Mouse (Mus musculus): ENCODE data around the gene Timp4. TPM values are rescaled to one million over a fixed set of nuclear protein-coding genes. Genes with fewer than 3 reads are reported as not detected.
A peak's percentile ranks its signal among the peaks of the same experiment; 100 is the strongest.
"Not testable (repeated sequence)": the region's sequence is repeated elsewhere in the genome, so short reads cannot be mapped to it uniquely, and the experiment has no call there.

The Timp4 gene
- polyA plus RNA-seq, 1 experiment, result 151 TPM

DNA sequence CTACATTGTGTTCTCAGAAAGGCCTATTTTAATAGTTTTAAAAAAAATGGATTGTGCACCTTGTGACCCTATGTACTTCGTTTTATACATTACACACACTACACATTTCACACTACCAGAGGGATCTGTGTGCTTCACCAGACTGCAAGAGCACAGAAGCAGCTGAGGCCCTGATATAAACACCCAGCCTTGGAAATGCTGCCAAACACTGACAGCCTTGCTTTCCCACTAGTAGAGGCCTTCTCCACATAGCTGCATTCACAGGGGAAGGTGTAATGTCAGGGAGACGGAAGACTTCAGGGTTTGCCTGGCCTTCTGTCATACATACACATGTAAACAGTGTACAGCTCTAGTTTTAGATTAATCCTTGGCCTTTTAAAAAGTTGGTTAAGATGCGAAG, 3.2 kb upstream of the Timp4 start:
- DNase-seq (ENCODE audit: low read depth), result no peak

DNA sequence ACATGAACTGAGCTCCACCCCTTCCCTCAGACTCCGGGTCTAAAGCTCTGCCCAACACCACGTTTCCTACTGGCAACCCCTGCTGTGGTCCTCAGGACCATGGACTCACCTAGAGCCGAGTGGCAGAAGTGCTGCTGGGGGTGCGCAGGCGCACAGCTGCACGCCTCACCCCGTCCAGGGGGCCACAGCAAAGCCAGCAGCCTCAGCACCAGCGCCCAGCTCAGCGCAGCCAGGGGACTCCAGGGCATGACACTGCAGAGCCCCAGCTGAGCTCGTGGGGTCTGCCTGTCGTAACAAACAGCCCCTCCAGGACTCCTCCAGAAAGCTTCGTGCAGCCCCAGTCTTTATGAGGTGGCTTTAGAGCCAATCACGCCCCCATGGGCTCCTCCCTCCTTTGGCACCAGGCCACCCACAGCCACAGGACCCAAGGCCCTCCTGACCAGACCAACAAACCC, 447 bp downstream of the Timp4 start:
- no peak for DNase-seq (ENCODE audit: low read depth)

DNA sequence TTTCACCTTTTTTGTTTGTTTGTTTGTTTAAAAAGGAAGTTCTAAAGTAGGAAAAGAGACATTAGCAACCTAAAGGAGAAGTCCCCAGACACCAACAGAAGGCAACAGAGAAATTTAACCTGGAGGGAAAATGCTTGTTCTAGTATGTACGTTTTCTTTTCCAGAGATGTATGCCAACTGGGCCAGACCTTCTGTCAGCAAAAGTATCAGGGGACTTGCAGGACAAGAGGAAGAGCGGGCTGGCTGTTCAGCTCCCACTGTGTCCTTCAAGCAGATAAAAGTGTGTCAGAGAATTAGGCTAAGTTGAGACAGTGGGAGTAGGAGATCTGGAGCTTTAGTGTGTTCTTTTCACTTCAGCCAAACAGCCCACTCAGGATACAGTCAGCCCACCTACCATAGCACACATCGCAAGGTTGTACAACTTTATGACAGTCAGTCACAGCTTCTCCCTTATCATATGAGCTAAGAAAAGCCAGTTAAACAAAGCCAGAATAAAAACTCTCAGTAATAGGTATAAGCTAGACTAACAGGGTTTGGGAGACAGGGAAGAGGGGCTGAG, 6.4 kb downstream of the Timp4 start:
- DNase-seq (ENCODE audit: low read depth), result no peak

DNA sequence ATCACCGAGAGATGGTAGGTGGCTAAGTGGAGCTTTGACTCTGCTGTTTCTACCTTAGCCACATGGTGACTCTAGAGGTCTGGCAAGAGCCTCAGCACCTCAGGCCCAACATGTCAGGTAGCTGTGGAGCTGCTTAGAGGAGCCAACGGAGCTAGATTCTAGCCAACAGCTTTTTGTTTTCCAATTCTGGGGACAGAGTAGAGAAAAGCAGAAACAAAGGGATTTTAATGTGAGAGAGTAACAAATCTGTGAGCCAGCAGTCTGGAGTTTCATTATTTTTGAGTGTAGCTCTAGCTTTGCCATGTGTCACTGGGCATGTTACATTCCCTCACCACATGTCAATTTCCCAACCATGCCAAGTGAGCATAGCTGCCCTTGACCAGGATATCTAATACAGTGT, 7.8 kb downstream of the Timp4 start:
- DNase-seq (ENCODE audit: low read depth), result no peak

DNA sequence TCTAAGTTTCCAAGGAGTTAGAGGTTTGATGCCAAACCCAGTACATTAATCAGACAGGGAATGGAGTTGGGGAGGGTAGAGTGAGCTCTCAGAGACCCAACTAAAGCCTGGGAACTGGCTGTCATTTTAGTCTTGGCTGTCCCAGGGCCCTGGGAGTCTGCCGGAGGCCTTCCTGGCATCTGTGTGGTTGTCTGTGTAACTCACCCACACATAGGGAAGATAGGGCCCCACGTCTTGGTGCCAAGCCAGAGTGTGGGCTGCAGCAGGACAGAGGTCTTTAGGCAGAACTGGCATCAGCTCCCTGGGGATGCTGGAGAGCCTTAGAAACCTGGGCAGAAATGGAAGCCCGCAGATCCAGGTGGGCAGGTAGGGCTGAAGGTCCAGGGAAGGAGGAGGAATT, 10.1 kb downstream of the Timp4 start:
- no peak for DNase-seq (ENCODE audit: low read depth)

DNA sequence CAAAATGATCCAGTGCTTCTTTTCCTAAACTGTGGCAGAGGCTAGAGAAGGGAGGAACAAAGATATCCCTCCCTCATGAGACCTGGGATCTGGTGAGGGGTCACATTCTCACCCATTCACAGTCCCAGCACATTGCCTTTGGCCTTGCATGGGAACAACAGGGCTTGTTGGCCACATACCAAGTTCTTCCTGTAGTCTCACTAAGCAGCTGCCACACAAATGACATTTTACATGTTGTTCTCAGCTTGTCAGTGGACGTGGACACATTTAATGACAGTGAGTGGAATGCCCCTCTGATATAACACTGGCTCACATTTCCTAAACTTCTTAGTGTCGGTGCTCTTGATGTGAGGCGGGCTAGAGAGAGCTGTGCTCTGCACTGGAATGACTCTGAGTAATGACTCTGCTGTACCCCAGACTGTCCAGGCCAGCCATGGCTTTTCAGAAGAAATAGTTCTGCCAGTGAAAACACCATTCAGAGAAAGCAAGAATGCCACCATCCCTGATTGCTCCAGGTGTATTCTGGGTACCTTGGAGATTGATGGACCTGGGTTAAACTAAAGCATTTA, 10.8 kb downstream of the Timp4 start:
- DNase-seq (ENCODE audit: low read depth), result no peak

DNA sequence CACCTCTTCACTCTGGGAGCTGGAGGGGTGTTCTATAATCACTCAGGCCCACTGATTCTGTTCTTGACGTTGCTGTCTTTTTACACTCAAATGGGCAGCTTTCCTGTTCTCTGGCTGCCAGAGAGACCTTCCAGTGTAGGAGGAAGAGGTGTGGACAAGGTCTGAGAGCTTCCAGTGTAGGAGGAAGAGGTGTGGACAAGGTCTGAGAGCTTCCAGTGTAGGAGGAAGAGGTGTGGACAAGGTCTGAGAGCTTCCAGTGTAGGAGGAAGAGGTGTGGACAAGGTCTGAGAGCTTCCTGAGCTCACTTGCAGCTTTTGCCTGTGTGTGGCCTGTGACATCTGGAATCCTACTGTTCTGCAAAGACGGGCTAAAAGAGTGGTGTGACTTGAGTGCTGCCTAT, 11.6 kb downstream of the Timp4 start:
- not testable (repeated sequence) for DNase-seq (ENCODE audit: low read depth)

DNA sequence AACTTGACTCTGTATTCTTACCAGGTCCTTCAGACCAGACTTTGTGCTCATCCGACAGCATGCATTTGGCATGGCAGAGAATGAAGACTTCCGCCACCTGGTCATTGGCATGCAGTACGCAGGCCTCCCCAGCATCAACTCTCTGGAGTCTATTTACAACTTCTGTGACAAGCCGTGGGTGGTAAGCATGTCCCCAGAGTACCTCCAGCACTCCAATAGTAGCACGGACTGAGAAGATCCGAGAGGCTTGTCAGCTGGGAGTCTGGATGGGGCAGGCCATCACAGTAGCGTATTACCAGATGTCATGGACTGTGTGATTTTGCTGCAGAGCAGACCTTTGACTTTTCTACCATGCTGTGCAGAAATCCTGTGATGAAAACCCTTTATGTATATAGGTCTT, 12.7 kb downstream of the Timp4 start:
- no peak for DNase-seq (ENCODE audit: low read depth)

DNA sequence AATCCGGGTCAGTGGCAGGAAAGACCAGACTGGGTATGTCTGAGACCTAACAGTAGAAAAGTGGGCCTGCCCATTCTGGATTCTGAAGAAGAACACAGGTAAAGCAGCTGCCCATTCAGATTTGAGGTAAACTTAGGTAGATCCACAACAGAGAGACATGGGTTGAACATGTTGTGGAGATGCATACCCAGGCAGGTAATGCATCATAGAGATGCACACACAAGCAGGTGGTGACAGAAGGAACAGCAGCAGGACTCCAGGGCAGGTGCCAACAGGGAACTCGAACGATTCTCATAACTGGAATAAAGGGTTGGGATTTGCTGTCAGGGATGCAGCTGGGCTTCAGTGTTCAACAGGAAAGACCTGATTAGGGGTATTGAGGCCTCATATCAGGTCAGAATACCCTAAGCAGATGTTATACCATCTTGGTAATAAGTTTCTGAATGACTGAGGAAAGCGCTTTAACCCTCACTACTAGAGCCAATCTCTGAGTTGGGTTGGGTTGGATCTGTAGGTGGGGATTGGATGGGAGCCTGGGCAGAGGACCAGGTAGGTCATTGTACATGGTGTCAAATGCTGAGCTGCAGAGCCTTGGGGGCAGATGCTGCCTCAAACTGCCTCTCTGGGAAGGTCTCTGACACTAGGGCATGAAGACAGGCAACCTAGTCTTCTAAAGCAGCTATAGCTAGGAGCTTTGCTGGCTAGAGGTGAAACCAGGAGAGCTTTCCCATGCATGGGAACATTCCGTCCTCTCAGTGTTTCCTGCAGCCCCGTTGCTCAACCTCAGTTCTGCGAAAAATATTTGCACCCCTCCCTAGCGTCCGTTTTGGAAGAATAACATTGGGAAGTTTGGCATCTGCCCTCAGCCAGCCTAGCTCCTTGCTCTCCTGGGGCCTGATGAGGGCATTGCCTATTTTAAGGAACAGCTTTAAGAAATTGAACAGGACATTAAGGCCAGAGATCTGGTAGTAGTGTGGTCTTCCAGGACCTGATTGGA, 13.7 kb downstream of the Timp4 start:
- no peak for DNase-seq (ENCODE audit: low read depth)

DNA sequence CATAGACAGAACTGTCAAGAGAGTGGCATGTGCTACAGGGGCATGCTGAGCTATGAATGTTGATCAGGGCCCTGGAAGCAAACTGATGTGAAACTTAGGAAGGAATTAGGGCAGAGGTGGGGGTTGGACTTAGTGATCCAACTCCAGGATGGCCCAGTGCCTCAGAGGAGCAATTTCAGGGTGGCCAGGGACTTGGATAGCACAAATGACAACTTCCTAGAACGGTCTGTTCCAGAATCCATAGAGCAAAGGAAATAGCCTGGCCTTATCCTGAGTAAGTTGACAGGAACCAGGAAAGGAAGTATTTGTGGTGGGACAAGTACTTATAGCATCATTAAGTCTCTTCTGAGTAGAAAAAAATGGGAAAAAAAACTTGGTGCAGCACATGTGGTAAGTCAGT, 19.4 kb downstream of the Timp4 start:
- DNase-seq (ENCODE audit: low read depth), result no peak

DNA sequence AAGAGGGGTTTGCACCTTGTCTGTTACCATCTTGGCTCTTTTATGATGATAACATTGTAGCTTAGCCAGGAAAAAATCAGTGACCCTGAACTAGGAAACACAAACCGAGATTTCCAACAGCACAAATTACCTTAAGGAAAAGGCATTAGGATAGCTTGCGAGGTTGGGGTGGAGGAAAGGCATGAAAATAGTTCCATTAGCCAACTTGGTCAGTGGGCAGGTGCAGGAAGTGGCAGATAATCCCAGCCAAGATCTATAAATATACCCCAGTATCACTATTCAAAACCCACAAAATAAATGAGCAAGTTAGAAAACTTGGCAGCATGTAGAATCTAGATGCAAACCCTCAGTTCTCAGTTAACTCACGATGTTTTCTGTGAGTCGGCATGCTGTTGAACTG, 20.2 kb downstream of the Timp4 start:
- DNase-seq (ENCODE audit: low read depth), result no peak

DNA sequence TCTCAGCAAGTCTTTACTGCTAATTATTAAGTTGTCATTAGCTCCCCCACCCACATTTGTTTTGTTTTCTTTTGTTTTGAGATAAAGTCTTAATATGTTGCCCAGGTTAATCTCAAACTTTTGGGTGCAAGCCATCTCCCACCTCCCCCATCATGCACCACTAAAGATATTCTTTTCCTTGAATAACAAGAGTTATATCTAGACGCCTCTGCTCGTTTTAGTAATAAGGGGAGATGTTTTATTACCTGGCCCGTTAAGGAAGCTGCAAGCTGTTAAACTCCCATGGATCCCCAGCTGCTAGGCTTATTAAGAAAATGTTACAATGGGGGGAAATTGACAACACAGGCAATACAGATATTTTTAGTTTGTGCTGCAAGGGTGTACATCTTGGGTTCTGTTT, 21.4 kb downstream of the Timp4 start:
- no peak for DNase-seq (ENCODE audit: low read depth)

DNA sequence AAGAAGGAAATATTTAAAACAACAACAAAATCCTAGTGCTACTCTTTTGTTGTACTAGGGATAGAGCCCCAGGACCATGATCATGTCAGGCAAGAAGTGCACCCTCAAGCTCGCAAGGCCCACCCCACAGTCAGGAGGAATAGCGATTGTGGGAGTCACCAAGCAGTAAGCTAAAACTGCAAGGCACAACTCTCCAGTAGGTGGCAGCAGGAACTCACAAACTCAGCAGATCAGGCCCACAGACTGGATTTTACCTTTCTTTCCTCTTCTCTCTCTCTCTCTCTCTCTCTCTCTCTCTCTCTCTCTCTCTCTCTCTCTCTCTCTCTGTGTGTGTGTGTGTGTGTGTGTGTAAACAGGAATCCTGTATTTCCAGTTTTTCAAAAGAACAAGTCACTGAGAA, 24.5 kb downstream of the Timp4 start:
- no peak for DNase-seq (ENCODE audit: low read depth)

DNA sequence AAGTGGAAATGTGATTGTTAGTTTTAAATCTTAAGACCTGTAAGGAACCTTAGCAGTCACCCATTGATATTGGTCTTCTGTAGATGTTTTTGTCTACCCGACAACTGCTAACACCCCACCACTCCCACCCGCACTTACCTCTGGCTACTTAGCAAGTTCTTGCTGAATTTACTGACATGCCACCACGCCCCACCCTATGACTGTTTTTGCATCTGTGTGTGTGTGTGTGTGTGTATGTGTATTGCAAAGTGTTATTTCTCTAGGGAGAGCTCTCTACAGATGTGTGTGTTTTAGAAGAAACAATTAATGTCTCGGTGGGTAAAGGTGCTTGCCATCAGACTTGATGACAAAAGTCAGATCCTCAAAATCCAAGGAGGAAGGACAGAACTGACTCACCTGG, 25.0 kb downstream of the Timp4 start, which contains the start of gene Gm17482:
Gm17482 (plus strand) TSS at position 301 of the 400 bp plus-strand sequence.
- DNase-seq (ENCODE audit: low read depth), result no peak

DNA sequence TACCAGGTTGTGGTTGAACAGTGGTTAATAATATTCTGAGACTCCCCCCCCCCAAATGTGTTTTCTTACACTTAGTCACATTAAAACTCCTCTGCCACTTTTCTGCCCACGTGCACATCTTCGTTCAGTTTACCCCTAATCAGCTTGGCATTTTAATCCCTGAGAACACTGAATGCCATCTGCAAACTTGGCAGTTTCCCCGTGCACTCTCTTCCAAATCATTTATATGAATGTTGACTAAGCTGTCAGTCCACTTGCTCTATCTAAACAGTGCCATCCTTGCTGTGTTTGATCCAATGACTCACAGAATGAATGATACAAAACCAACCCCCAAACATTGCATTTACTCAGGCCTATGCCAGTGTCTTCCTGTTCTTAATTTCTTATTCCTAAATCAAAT, 26.5 kb downstream of the Timp4 start:
- DNase-seq (ENCODE audit: low read depth), result no peak

DNA sequence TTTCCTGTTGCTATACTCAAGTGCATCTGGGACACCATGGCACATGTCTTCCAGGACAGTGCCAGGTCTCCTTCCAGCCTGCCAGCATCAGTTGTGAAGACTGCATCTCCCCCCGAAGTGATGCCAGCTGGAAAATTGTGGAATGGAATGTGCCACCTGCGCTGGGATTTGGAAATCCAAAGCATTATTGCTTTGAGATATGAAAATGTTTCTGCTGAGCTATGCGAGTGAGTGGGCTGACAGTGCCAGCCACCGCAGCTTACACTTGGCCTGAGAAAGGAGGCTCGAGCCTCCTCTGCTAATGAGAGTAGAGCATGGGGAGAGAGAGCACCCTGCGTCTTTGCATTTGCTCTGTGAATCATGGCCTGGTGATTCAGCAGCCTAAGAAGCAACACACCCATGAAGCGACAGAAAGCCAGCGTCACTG, 30.8 kb downstream of the Timp4 start:
- no peak for DNase-seq (ENCODE audit: low read depth)

DNA sequence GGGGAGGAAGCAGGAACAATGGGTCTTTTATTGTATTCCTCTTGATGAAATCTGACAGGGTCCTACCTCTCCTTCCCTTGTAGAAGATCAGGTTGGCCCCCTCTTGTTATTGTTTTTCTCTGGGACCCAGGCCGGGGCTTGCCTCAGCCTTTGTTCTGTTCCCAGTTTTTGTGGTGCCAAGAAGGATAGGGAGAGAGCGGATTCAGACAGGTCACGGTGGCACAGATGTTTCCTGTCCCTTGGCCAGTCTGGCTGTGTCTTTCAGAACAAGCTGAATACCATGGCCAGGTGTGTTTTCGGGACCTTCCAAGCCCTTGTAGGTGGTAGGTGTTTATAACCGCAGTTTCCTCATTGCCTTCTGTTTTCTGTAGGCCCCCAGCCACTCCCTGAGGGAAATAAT, 38.9 kb downstream of the Timp4 start:
- DNase-seq (ENCODE audit: low read depth), result peak; percentile 79

DNA sequence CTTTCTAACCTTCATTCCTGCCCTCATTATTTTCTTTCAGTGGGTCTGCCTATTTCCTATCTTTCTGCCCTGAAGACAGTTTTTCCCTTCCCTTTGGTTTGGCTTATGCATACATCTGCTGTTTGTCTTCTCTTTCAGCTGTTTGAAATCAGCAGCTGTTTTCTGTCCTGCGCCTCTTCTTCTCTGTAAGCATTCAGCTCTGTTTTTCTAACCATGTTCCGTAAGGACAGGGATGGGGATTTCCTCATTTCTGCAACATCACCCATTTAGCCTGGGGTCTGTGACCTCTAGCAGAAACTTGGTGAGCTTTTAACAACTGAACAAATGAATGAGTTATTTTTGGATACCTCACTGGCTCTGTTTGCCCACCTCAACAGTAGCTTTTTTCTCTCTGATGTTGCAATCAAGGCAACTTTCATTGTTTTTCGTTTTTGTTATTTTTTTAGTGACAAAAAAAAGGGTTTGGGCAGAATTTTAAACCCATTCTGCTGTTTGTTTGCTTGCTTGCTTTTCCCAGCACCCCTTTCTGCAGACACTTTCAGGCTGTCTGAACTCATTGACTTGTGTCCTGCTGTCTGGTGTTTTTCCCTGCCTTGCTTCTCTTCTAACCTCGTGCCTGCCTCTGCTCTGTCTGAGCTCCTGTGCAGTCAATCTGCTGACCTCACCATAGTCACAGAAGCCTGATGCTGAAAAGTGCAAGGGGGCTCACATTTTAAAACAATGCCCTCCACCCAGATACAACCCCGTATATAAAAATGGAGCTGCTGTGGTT, 39.7 kb downstream of the Timp4 start:
- peak; percentile 45 for DNase-seq (ENCODE audit: low read depth)

DNA sequence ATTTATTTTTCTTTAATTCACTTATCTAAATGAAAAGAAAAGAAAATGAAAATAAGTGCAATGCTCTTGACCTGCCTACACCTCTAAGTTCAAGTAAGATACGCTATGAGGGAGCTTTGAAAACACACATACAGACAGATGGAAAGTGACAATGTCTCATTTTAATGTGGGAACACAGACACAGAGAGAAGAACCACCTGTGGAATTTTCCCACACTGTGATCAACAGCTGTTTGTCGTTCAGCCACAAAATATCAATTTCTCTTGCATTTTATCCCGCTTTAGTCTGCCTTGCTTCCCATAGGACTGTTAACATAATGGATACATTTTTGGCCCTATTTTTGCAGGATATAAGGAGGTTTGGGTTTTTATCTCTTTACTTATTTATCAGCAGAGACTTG, 41.2 kb downstream of the Timp4 start:
- DNase-seq (ENCODE audit: low read depth), result no peak

DNA sequence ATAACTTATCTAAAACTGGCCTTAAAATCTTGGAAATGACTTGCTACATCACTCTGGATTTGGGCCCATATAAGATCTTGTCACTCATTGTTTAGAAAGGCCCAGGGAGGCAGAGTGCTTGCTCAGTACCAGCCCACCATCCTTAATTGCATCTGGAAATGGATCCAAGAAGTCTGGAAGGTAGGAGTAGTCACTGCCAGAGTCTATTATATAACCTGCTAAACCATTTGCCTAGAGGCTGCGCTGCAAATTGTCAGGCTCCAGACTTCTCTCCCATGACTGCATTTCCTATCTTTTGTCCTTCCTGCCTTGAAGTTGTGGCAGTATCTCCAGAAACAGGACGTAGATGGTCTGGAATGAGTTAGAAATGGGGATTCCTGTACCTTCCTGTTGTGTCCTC, 41.8 kb downstream of the Timp4 start:
- peak; percentile 71 for DNase-seq (ENCODE audit: low read depth)

DNA sequence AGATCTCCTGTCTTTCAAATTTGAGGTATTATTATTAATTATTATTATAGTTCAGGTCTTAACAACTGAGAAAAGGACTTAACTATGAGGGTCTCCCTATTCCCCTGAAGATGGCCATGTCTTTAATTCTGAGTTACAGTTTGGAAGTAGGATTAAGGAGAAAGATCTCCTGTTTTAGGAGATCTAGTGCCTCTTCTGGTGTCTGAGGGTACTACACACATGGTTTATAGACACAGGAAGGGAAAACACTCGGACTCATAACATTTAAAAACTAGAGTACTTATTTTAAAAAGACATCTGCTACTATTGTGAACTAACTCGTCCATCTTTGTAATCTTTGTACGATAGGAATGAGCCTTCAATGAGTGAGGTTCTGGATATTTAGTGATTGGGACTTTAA, 49.0 kb downstream of the Timp4 start:
- DNase-seq (ENCODE audit: low read depth), result no peak

DNA sequence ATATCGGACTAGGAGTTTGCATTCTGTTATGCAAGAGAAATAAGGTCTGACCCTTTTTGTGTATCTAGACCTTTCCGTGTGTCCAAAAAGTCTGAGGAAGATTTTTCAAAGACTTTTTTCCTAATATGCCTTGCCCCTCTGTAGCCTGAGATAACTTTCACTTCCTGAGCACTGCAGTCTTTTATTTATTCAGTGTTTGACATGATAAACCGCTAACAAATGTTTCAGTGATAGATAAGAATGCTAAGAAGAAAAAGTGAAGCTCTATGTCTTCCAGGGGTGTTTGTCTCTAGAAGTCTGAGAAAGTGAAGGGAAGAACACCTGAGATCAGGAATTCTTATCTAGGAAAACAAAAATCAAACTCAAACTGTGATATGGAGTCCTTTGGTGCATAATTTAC, 51.3 kb downstream of the Timp4 start:
- DNase-seq (ENCODE audit: low read depth), result no peak

Data from gonadal fat pad, adult 2 months (tissue).